Mouse (Mus musculus): ENCODE data around the gene Glis3.
A peak's percentile ranks its signal among the peaks of the same experiment; 100 is the strongest.

Glis3 gene

DNA sequence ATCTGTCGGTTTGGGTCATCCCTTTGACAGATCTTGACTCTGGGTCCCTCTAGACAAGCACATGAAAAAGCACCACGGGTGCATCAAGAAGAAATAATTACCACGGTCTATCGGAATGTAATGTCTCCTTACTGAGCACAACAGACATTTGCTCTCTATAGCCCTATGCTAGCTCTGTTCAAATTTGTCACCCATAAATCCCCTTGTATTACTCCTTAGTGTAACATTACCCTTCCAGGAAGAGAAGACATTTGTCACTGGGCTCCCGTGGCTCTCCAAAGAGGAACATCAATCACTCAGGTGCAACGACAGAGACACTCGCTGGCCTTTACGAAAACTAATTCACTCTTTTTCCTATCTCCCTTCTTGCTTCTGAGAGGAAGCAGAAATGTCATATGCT is 413.0 kb downstream of the Glis3 start:
- no peak for DNase-seq (ENCODE audit: extremely low read depth, low read depth, low spot score)

DNA sequence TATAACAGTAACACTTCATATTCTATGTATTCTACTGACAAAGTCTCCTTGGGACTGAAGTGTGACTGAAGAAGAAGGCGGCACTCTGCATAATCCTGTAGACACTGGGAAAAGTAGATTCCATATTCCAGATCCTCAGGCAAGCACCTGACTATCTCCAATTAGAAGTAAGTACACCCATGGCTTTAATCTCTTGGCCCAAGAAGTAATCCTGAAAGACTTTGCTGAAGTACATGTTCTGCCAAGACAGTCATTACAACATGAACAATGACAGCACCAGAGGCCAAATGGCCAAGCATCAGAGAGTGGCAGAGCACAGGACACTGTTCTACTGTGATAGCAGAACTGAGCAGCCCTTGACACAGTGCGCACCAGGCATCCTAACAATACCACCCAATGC is 414.1 kb downstream of the Glis3 start:
- peak; percentile 77 for DNase-seq (ENCODE audit: extremely low read depth, low read depth, low spot score)

DNA sequence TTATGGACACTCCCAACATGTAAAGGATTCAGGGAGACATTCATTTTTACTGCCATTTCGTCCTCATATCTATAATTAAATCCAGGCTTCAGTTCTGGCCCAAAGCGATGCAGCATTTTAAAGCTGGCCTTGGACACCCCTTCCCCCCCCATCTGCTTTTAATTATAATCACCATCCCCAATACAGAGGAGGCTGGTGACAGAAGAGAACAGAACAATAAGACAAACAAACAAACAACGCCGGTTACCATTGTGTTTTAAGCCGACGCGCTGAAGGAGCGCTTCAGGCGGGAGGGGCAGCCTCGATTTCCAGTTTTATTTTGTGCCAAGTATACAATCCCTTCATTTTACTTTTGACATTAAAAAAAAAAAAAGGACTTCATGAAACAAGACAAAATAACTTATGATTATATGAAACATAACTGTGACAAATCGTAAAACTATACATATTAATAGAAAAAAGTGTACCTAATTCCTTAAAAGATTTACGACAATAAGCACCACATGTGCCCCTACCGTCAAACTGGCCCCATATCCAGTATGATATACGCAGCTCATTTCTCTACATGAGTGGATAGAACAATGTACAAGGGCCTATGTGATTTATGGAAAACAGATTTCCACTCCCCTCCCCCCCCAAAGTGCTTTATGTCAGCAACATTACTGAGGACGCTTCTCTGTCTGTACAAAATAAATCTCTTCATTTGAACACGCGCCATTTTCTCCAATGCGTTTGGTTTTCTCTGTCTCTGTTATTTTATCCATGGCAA is 420.8 kb downstream of the Glis3 start:
- DNase-seq (ENCODE audit: extremely low read depth, low read depth, low spot score), result no peak

DNA sequence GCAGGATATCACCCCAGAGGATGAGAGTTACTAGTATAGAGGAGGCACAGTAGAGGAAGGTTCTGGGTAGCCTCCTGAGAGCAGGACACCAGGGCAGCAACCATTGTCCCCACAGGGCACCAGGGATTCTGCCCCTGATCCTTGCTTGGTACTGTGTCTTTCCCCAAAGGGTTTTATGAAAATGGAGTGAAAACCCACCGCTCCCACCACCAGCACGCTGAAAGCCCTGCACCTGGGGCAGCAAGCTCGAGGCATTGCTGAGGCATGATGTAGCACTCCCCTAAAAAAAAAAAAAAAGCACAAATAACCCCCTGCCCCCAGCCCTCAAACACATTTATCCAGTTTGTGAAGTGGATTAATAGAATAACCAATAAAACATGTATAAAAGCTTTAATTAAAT is 421.4 kb downstream of the Glis3 start:
- DNase-seq (ENCODE audit: extremely low read depth, low read depth, low spot score), result no peak

DNA sequence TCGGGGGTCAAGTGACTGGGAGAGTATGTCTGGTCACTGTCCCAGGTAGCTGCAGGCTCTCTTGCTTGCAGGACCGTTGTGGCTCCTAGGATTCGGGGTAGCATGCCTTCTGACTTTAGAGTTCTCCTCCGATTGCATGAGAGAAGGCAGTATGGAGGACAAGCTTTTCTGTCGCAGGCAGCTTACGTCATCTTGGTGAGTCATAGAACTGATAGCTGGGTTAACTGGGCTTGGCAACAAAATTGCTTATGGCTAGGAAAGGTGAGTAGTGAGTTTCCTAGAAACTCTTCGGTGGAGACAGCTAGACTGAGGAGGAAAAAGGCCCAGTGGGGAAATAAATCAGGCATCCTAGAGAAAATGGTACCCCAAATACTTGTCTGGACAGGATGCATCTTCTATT is 432.5 kb downstream of the Glis3 start:
- no peak for DNase-seq (ENCODE audit: extremely low read depth, low read depth, low spot score)

DNA sequence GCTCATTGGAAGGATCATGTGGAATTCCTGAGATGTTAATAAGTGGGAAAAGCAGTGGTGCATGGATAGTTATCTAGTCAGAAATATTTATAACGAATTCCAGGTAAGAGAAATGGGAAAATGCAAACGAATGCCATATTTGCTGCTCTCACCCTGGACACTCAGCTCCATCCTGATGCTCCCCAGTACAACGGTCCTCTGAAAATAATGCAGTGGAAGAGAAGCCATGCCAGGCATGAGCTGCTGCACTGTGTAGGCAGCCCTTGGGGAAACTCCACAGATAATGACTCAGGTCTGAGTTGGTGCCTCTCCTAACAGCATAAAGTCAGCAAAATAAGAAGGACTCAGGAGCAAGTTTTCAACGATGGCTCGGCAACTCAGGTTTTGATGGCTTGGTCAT is 433.7 kb downstream of the Glis3 start:
- no peak for DNase-seq (ENCODE audit: extremely low read depth, low read depth, low spot score)

DNA sequence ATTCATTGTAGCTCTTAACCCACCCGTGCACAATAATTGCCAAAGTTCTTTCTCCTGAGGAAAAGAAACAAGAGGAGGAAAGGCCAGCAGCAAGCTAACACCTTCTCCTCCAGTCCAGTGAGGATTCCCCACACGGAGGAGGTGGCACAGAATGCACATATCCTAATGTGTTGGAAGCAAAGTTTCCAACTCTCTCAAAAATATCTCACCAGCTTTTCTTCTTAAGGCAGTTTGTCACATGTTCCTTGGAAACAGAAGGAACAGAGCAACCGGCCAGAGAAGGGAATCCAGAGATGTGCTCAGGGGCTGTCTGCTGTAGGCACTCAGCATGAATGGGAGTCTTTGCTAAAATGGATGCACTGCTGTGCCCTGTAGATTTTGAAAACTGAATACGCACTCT is 441.8 kb downstream of the Glis3 start:
- no peak for DNase-seq (ENCODE audit: extremely low read depth, low read depth, low spot score)

DNA sequence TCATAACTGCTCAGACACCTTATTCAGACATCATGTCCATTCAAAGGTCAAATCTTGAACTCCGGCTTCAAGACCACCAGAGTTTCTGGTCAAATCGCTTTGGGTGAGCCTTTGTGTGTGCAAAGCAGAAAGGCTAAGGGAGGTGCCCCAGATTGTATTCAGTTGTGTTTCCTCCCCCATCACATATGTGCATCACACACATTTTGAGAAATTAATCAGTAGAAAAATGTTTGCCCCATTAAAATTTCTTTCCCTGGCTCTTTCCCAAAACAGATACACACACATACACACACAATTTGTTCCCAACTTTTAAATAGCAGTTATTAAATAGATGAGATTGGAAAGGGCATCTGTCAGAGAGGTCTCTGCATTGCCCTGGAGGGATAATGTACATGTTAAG is 442.3 kb downstream of the Glis3 start:
- DNase-seq (ENCODE audit: extremely low read depth, low read depth, low spot score), result no peak

DNA sequence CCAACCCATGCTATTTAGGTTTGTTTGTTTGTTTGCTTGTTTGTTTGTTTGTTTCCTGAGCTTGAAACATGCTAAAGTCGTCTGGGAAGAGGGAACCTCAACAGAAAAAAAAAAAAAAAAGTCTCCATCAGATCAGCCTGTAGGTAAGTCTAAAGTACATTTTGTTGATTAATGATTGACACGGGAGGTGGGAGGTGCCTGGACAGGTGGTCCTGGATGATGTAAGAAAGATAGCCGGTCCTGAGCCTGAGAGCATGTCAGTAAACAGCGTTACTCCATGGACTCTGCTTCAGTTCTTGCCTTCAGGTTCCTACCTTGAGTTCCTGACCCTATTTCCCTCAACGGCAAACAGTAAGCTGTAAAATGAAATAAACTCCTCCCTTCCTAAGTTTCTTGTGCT is 444.3 kb downstream of the Glis3 start:
- DNase-seq (ENCODE audit: extremely low read depth, low read depth, low spot score), result no peak

DNA sequence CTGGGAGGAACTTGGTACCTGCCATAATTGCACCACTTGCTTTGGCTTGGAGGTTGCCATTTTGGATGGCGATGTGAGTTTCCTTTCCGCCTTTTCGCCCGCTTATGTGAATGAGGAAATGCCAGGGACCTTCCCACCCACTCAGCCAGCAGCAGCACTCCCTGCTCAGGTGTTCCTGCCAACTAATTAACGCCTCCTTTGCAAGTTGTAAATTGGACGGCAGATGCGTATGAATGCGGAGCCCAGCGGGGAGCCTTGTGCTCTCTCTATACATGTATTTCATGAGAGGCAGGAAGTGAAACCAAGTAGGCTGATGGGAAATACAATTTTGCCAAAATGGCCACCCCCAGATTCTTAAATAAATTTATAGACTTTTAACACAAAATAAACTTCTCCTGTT is 444.8 kb downstream of the Glis3 start:
- DNase-seq (ENCODE audit: extremely low read depth, low read depth, low spot score), result no peak

DNA sequence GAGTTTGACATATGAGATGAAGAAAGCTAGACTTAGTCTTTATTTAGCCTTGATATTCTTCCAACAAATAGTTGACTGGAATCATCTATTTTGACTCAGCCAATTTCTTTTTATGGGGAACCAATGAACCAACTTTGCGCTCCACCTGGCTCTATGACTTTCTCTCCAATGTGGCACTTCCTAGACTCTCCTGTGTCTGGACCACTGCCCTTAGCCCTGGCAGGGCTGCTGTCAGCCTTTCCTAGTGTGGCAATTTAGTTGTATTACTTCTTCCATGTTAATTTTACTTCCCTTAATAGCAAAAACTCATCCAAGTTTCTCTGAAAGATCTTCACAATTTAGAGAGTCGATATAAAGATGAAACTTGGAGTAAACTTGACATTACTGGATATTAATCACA is 445.2 kb downstream of the Glis3 start:
- DNase-seq (ENCODE audit: extremely low read depth, low read depth, low spot score), result no peak

DNA sequence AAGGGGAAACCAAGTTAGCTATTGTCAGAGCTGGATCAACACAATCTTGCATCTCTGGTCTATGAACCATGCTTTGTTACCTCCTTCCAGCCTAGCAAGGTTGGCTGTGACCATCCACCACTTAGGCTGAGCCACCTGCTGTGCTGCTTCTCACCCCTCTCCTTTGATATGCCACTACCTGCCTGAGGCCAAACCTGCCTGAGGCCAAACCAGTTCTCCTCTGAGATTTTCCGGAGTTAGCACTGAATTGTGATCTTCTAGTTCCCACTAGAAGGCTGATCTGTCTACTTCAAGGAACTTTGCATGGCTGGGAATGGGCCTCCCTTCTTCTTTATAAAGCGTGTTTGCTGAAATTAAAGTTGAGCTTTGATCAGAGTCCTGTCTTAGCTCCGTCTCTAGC is 448.4 kb downstream of the Glis3 start:
- no peak for DNase-seq (ENCODE audit: extremely low read depth, low read depth, low spot score)

DNA sequence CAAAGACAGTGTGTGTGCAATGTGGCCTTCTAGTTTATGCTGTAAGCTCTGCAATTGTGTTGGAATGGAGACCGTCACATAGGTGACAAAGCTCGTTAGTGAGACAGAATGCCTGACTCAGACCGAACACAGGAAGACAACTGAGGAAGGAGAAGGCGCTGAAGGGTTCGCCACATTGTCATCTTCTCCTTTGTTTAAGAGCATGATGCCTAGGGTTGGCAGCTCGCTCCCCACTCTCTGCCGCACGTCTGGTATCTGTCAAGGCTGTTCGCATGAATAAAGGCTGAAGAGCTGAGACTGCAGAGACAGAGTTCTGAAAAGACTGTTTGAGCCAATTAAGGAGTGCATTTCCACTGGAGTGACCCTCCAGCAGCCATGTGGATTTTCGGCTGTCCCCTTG is 452.4 kb downstream of the Glis3 start:
- no peak for DNase-seq (ENCODE audit: extremely low read depth, low read depth, low spot score)

DNA sequence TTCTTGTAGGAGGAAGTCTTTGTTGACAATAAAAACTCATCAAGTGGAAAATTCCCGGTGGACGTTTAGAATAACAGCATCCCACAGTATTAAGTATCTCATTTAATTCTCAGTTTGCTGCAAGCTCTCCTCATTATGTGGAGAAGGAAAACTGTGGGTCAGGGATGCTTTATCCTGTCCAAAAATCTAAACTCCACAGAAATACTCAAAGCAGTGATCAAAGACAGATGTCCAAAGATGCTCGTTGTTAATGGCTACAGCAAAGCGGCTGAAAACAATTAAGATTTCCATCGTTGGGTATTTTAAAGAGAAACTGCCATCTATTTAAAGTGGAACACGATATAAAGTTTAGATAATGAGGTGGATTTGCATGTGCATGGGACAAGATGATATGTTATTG is 454.2 kb downstream of the Glis3 start:
- no peak for DNase-seq (ENCODE audit: extremely low read depth, low read depth, low spot score)

DNA sequence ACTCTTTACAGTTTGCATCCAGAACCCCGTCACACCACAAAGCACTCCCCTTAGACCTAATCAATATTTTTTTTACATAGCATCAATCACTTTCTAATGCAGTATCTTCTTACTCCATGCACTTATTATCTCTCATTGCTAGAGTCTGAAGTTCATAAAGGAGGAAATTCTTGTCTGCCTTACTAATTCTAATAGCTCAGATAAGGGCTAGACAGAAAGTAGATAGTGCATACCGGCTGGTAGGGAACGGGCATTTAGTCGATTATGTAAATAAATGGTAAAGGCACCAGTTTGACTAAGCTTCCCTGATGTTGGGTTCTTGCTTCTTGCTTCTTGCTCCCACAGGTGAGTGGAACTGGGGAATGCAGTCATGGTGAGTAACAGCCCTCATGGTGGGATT is 468.2 kb downstream of the Glis3 start:
- no peak for DNase-seq (ENCODE audit: extremely low read depth, low read depth, low spot score)
